Mouse (Mus musculus): ENCODE measurements at regions not wholly inside any gene's neighbourhood (a gene's known extent, or its start where the extent isn't known, plus 50 kb on each side); places are given as distances from the start of the nearest gene placed in this dataset.

DNA sequence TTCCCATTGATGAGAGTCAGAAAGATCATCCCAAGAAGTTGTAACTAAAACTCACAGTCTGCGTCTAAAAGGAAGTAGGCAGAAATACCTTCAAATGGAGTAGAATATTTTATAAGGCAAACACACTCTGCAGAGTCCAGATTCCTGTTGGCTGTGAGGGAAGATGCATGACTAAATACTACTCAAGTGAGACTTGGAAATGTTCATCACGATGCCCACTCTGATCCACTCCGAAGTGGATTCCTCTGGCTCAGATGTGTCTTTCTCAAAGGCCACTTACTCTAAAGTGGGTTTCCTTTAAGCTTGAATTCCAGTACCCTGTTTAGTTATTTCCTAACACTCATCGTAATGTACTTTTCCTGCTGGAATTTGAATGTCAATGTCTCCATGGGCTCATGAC, 385.2 kb upstream of the Gm10131 start:
- DNase-seq (ENCODE audit: low spot score in 2 of 2) = no peak

DNA sequence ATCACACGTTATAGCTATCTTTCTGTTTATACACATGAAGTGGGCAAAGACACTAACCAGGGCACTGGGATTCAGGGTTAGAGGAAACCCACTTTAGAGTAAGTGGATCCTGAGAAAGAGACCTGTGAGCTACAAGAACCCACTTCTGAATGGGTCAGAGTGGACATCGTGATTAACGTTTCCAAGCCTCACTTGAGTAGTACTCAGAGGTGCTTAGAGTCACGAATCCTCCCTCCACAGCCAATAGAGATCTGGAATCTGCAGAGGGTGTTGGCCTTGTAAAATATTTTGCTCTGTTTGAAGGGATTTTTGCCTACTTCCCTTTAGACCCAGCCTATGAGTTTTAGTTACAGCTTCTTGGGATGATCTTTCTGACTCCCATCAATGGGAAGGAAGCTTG, 384.4 kb upstream of the Gm10131 start:
- DNase-seq (ENCODE audit: low spot score in 2 of 2) = no peak

DNA sequence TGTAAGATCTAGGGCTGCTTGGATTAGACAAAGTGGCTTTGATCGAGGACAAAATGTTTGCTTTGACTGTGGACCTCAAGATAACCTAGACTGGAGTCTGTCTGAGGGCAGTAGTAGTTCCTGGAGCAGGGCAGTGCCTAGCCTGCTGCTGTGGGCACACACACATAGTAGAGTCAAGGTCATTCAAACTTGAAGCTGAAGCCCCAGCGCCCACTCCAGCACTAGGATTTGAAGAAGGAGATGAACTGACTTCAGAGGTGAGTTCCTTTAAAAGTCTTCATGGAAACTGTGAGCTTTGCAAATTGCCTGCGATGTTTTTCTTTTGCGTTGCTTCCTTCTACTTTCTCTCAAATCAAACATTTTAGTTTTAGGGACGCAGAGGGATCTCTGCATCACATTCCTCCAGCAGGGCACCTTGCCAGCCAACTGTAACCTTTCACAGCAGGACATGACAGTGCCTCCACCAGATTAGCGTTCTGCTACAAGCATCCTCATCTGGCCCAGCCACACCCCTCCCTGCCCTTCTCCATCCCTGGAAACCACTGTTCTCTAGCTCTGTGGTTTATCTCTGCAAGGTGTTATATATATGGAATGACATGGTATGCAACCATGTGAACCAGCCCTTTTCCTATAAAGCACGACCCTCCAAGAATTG, 377.3 kb upstream of the Gm10131 start:
- DNase-seq (ENCODE audit: low spot score in 2 of 2) = no peak

DNA sequence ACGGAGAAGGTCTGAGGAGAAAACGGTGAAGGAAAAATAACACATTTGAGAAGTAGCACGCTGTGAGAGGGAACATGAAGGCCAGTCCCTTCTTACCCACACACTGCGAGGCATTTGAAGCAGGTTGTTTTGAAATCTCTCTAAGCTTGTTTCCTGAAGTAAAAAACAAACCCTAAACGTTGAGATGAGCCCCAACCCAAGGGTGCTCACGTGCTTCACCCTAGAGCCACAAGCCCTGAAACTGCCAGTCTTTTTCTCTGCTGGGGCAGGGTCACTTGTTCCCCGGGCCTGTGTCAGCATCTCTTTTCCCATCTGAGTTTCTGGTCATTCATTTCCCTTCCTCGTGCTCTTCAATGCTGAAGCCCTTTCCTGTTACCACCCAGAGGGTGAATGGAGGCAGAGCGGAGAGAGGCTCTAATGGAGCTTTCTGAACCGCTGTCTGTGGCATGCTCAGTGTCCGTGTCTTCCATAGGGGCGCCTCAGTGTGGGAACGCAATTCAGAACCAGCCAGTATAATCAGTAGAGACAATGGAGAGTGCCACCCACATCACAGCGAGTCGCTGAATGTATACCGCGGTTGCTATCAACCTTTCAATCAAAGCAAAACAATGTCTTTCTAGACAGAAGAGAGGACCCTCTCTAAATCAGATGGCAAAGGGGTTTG, 375.0 kb upstream of the Gm10131 start:
- DNase-seq (ENCODE audit: low spot score in 2 of 2) = no peak

DNA sequence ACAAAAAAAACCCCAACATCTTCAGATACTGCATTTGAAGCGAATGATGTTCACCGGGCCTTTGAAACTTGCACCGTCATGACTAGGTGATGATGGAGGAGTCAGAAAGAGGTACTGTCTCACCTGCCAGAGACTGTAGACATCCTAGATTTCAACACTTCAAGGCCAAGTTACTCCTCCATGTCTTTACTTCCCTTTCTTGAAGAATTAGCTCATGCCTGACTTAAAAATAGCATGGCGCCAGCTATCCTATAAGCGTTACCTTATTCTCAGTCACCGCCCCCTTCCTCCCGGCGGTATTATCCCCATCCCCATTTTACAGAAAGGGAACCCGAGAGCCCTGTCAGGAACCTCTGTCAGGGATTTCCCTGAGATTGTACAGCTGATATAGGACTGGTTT, 374.4 kb upstream of the Gm10131 start:
- no peak for DNase-seq (ENCODE audit: low spot score in 2 of 2)

- DNase-seq (ENCODE audit: low spot score in 2 of 2) = no peak
These were observed 373.8 kb upstream of the Gm10131 start for GRCm38 (mm10) chr8:34485346-34485745.

DNA sequence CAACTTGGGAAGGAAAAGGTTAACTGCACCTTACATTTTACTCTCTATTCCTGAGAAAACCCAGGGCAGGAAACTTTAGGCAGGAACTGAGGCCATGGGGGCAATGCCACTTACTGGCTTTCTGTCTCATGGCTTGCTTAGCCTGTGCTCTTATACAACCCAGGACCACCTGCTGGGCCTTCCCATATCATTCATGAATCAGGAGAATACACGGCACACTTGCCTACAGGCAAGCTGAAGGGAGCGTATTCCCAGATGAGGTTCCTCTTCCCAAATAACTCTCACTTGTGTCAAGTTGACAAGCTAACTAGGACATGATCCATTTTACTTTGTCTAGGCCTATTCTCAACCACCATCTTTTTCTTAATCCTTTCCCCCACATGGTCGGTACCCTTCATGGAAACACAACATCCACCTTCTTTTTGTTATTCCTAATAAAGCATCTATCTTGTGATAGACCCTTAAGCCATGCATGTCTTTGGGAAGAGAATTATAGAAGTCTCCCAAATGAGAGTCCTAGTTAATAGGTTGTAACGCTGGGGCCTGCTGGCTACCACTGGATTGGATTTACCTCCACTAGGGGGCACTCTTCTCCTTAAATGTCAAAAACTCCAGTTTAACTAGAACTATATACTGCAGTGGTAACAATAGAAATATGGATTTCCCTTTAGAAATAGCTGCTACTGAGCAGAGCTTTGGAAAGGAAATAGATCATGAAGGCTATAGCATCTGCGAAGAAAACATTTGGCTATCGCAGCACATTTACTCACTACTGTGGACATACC, 373.2 kb upstream of the Gm10131 start:
- peak in 1 of 2 experiments; percentile 44 for DNase-seq (ENCODE audit: low spot score in 2 of 2)

DNA sequence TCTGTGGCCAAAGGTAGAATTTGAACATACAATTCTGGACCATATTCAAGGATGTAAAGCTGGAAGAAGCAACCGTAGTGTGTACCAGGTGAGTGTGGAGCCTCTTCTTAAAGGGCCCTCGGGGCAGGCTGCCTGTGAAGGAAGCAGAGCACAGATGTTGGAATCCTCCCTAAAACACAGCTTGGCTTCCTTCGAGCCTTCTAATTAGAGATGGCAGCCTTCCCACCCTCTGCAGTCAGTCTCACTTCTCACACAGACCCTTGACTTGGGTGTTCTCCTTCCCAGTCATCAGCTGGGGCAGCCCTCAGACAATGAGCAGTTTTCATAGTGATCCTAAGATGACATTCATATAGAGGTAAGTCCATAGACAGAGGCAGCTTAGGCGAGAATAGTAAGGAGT, 371.7 kb upstream of the Gm10131 start:
- no peak for DNase-seq (ENCODE audit: low spot score in 2 of 2)

DNA sequence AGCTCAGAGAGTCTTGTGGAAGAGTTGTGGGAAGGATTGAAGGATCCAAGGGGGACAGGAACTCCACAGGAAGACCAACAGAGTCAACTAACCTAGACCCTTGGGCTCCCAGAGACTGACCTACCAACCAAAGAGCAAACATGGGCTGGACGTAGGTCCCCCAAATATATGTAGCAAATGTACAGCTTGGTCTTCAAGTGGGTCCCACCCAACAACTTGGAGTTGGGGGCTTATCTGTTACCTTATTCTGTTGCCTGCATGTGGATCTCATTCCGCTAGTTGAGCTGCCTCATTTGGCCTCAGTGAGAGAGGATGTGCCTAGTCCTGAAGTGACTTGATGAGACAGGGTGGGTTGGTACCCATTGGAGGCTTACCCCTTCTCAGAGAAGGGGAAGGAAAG, 371.1 kb upstream of the Gm10131 start:
- no peak for DNase-seq (ENCODE audit: low spot score in 2 of 2)

DNA sequence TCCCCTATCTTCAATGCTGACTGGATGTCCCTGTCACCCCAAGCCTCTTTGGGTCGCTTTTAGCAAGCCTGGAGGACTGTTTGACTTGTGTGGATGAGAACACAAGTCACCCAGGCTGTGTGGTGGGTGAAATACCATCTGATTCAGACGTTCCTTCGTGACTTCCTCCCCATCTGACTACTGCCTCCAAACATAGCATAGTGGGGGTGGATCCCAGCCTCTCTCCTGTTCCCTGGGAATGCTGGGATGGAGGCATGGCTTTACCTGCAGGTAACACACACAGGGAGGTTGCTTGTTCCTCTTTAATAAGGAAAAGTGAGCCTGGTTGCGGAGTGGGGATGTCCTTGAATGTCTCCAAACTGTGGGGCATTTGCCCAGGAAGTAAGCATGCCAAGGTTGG, 369.0 kb upstream of the Gm10131 start:
- DNase-seq (ENCODE audit: low spot score in 2 of 2) = no peak

- DNase-seq (ENCODE audit: low spot score in 2 of 2) = no peak
These were observed 367.4 kb upstream of the Gm10131 start for GRCm38 (mm10) chr8:34478891-34479290.

DNA sequence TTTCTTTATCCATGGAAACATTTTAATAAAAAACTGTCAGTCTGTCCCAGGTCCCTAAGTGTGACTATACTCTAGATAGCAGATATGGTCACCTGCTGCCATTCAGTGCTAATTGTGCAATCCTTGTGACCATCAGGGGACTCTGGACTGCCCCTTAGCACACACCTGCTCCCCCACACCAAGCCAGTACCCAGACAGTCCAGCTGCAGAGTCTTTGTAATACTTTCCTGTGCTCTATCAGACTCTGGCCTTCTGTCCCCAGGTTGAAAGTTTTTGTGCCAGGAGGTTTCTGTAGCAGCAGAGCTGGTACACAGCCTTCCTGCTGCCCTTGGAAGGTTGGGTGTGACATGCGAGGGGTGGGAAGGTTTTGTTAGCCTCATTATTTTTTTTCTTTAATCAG, 366.9 kb upstream of the Gm10131 start:
- no peak for DNase-seq (ENCODE audit: low spot score in 2 of 2)

- DNase-seq (ENCODE audit: low spot score in 2 of 2) = no peak
These were observed 364.7 kb upstream of the Gm10131 start for GRCm38 (mm10) chr8:34476146-34476820.

DNA sequence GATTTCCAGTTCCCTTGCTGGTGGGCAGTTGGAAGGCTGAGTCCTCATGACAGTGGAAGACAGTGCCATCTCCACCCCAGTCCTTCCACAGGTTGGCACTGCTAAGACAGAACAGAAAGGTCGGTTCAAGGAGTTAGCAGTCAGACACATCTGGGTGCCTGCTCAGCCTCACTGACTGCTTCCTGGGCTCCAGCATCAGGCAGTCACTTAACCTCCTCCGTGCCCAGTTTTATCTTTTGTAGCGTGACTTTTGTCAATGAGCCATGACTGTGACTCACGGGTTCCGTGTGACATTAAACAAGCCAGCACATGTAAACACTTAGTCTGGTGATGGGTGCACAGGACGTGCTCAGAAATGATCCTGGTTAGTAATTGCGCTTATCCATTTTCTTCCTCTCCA, 363.1 kb upstream of the Gm10131 start:
- DNase-seq (ENCODE audit: low spot score in 2 of 2) = no peak

DNA sequence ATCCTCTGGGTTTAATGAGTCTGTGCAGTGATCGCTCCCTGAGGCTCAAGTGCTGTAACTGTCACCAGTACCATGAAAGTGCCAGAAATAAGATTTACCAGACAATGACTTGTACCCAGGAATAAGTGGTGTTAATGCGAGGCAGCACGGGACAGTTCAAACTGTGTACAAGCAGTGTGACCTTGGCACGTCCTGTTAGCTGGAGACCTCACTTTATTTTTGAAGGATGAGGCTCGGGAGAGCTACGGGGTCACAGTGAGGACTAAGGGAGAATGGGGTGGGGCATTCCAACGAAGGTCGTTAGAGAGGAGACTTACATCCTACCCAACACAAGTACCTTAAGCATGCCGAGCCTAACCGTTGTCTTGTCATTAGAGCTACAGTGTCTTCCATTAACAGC, 362.2 kb upstream of the Gm10131 start:
- no peak for DNase-seq (ENCODE audit: low spot score in 2 of 2)

DNA sequence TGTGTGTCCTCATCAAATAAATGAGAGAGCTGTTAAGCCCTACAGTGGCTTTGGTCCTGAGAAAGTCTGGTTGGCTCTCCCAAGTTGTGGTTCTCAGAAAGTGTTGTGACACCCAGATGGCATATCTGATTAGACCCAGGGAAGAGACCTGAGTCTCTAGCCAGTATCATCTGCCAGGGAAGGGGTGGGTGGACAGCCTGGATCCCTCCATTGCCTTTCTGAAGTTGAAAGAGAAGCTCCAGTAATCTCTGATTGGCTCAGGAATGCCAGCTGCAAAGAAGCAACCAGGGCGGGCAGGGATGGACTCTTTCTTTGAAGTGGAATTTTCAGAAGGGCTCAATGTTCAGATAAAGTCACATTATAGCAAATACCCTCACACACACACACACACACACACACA, 361.8 kb upstream of the Gm10131 start:
- DNase-seq (ENCODE audit: low spot score in 2 of 2) = no peak

DNA sequence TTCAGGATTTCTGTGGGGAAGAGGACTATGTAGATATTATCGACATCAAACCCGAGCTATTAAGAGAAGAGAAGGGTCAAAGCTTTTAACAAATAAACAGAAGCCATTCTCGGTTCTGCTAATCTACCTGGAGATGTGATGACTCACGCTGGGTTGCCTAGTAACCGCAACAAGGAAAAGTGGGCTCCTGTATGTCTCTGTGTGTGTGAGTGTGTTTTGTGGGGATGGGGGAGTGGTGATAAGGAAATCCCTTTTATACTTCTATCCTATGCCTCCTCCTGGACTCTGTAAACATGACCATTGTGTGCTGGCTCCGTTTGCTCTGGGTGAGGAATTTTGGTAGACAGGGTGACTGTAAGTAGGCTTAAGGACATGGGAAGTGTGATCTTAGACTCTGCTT, 361.3 kb upstream of the Gm10131 start:
- no peak for DNase-seq (ENCODE audit: low spot score in 2 of 2)

GRCm38 (mm10) chr8:34472434-34472833, 360.9 kb upstream of the Gm10131 start:
- no peak for DNase-seq (ENCODE audit: low spot score in 2 of 2)

GRCm38 (mm10) chr8:34469091-34469490, 357.6 kb upstream of the Gm10131 start:
- DNase-seq (ENCODE audit: low spot score in 2 of 2) = no peak

DNA sequence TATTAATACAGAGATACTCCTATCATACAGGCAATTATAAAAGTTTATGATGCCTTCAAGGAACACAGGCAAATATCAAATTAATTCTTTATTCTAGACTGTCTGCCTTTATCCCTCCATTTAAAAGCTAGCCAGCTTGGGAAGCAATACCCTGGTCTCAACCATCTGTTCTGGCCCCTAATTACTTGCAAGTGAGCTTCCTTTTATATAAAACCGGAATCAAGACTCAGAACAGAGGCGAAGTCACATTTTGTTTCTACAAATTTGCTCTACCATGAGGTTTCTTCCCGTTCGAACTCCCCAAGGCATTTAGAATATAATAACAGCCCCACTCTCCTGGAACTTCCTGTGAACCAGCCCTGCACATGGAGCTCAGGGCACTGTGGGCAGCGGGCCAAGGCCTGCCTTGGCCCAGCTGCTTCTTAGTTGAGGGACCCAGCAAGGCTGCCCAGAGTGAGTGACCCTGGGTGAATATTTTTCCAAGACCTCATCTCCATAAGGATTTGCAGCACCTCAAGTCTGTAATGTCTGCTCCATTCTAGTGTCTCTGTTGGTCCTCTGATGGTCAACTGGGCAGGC, 355.3 kb upstream of the Gm10131 start:
- DNase-seq (ENCODE audit: low spot score in 2 of 2) = no peak

- no peak for DNase-seq (ENCODE audit: low spot score in 2 of 2)
These were observed 353.9 kb upstream of the Gm10131 start for GRCm38 (mm10) chr8:34465398-34465797.

GRCm38 (mm10) chr8:34462262-34462661, 350.7 kb upstream of the Gm10131 start:
- no peak for DNase-seq (ENCODE audit: low spot score in 2 of 2)

Data from adrenal gland, postnatal 4 days (tissue).